Mouse (Mus musculus): Measurements from ENCODE around the gene Faap20. TPM values are rescaled to one million over a fixed set of nuclear protein-coding genes. Genes with fewer than 3 reads are reported as not detected.

The Faap20 gene
- total and polyA plus RNA-seq, 3 experiments, result 31.0 to 45.0 (median 36.4) TPM

GRCm38 (mm10) chr4:155283001-155283503 lies 33.5 kb downstream of the Faap20 start:
- no peak overlapping the region for H3K4me3 ChIP-seq (replicated peaks in 1 of 3; ENCODE audit: low read depth in 2 of 3, low read length in 2 of 3, poor library complexity in 1 of 3)

GRCm38 (mm10) chr4:155283585-155283984 lies 34.0 kb downstream of the Faap20 start:
- Histone ChIP-seq H3K27me3 (replicated peaks) (peaks cover 32% of the 10 kb centered on the region), H3K9me3 (replicated peaks; ENCODE audit: low read length) (no peaks in the 10 kb centered on the region), H3K79me2 (replicated peaks; ENCODE audit: control insufficient read depth, extremely low read depth, insufficient read depth, poor library complexity, severe bottlenecking) (no peaks in the 10 kb centered on the region), H3K4me3 (replicated peaks in 1 of 3; ENCODE audit: low read depth in 2 of 3, low read length in 2 of 3, poor library complexity in 1 of 3) (no peak overlapping the region), H3K9ac (ENCODE audit: insufficient read depth, low read depth) (no peak overlapping the region), H3K36me3 (replicated peaks in 1 of 2; ENCODE audit: control insufficient read depth in 1 of 2, insufficient read depth in 1 of 2, low read length in 1 of 2) (no peaks in the 10 kb centered on the region), H3K4me2 (ENCODE audit: insufficient read depth, low read depth, poor library complexity, severe bottlenecking) (no peak overlapping the region), H3K27ac (ENCODE audit: insufficient read depth, low read depth) (no peak overlapping the region), H3K4me1 (ENCODE audit: control insufficient read depth in 1 of 2, insufficient read depth in 2 of 2) (peaks cover 11 to 27% of the 10 kb centered on the region in 2 experiments)
- in situ Hi-C loops (cut with MboI; ENCODE audit: low pct_ligation_motif_present, low pct_unique_long_range_greater_than_20kb, low sequenced_read_pairs) (no loop called here), dilution Hi-C loops (cut with MboI; ENCODE audit: extremely low pct_ligation_motif_present, extremely low pct_unique_long_range_greater_than_20kb, low sequenced_read_pairs) (no loop called here)
- no peak for DNase-seq (ENCODE audit: extremely low read depth)
- TF ChIP-seq MAZ (IDR thresholded peaks at IDR 0.05; ENCODE audit: low read depth, low read length), result no peak
- no peak for TF ChIP-seq RAD21 (IDR thresholded peaks at IDR 0.05; ENCODE audit: low read depth, low read length)
- TF ChIP-seq POLR2A (IDR thresholded peaks at IDR 0.05; ENCODE audit: low read depth, low read length), result no peak
- no peak for TF ChIP-seq ETS1 (conservative IDR thresholded peaks at IDR 0.05; ENCODE audit: low read depth, low read length)
- no peak for TF ChIP-seq USF2 (conservative IDR thresholded peaks at IDR 0.05; ENCODE audit: low read depth, low read length)
- TF ChIP-seq POLR2AphosphoS2 (IDR thresholded peaks at IDR 0.05; ENCODE audit: low read depth, low read length), result no peak
- TF ChIP-seq BHLHE40 (IDR thresholded peaks at IDR 0.05; ENCODE audit: low read depth, low read length), result no peak
- no peak for TF ChIP-seq GABPA (IDR thresholded peaks at IDR 0.05; ENCODE audit: insufficient replicate concordance, low read depth, low read length)
- no peak for TF ChIP-seq HCFC1 (IDR thresholded peaks at IDR 0.05; ENCODE audit: low read depth, low read length)
- no peak for TF ChIP-seq MAX (IDR thresholded peaks at IDR 0.05; ENCODE audit: low read length)
- no peak for TF ChIP-seq KAT2A (IDR thresholded peaks at IDR 0.05; ENCODE audit: insufficient replicate concordance, low read length)
- no peak for TF ChIP-seq ZC3H11A (IDR thresholded peaks at IDR 0.05; ENCODE audit: low read depth, low read length)

More at GRCm38 (mm10) chr4:155283001-155283503, 33.5 kb downstream of the Faap20 start:
- H3K9ac ChIP-seq (ENCODE audit: insufficient read depth, low read depth), result no peak overlapping the region
- no peaks in the 10 kb centered on the region for H3K9me3 ChIP-seq (replicated peaks; ENCODE audit: low read length)
- H3K36me3 ChIP-seq (replicated peaks in 1 of 2; ENCODE audit: control insufficient read depth in 1 of 2, insufficient read depth in 1 of 2, low read length in 1 of 2), result no peaks in the 10 kb centered on the region
- H3K79me2 ChIP-seq (replicated peaks; ENCODE audit: control insufficient read depth, extremely low read depth, insufficient read depth, poor library complexity, severe bottlenecking), result no peaks in the 10 kb centered on the region
- H3K4me2 ChIP-seq (ENCODE audit: insufficient read depth, low read depth, poor library complexity, severe bottlenecking), result no peak overlapping the region
- dilution Hi-C loops (cut with MboI; ENCODE audit: extremely low pct_ligation_motif_present, extremely low pct_unique_long_range_greater_than_20kb, low sequenced_read_pairs) (no loop called here), in situ Hi-C loops (cut with MboI; ENCODE audit: low pct_ligation_motif_present, low pct_unique_long_range_greater_than_20kb, low sequenced_read_pairs) (no loop called here)
- H3K27me3 ChIP-seq (replicated peaks), result peaks cover 35% of the 10 kb centered on the region
- no peak for TF ChIP-seq NELFE (IDR thresholded peaks at IDR 0.05; ENCODE audit: low read depth, low read length)
- no peak for TF ChIP-seq KAT2A (IDR thresholded peaks at IDR 0.05; ENCODE audit: insufficient replicate concordance, low read length)
- no peak for TF ChIP-seq JUN (IDR thresholded peaks at IDR 0.05; ENCODE audit: insufficient read depth, low read depth, low read length)
- no peak for TF ChIP-seq ETS1 (conservative IDR thresholded peaks at IDR 0.05; ENCODE audit: low read depth, low read length)
- no peak for TF ChIP-seq ELF1 (IDR thresholded peaks at IDR 0.05; ENCODE audit: low read depth, low read length)
- no peak for TF ChIP-seq MAX (IDR thresholded peaks at IDR 0.05; ENCODE audit: low read length)
- no peak for TF ChIP-seq CTCF (conservative IDR thresholded peaks at IDR 0.05 in 1 of 2, IDR thresholded peaks at IDR 0.05 in 1 of 2; ENCODE audit: low read depth in 2 of 2, low read length in 2 of 2)
- no peak for TF ChIP-seq MEF2A (IDR thresholded peaks at IDR 0.05; ENCODE audit: borderline replicate concordance, low read depth, low read length)
- TF ChIP-seq CHD1 (IDR thresholded peaks at IDR 0.05; ENCODE audit: low read depth, low read length), result no peak
- no peak for DNase-seq (ENCODE audit: extremely low read depth)
- H3K4me1 ChIP-seq (ENCODE audit: control insufficient read depth in 1 of 2, insufficient read depth in 2 of 2), result peaks cover 11 to 27% of the 10 kb centered on the region in 2 experiments
- no peak overlapping the region for H3K27ac ChIP-seq (ENCODE audit: insufficient read depth, low read depth)
